Mouse (Mus musculus) cortical plate, adult 2 months (tissue): ENCODE results near the gene Slc31a1. TPM values are rescaled to one million over a fixed set of nuclear protein-coding genes. Genes with fewer than 3 reads are reported as not detected.

Experiments
- H3K27ac ChIP-seq: fragments of 200-500 bp; 2 replicates; pipeline ENCODE4 v1.5.1; 2012; ENCODE audit warnings: low read length, control low read depth, inconsistent platforms; ENCODE audit not compliant: insufficient read depth
- H3K4me1 ChIP-seq: fragments of 200-500 bp; 2 replicates; pipeline ENCODE4 v1.6.1; 2011; ENCODE audit warnings: low read length; ENCODE audit not compliant: control insufficient read depth, insufficient read depth
- H3K4me3 ChIP-seq: fragments of 200-500 bp; 2 replicates; pipeline ENCODE4 v1.5.1; 2011; ENCODE audit warnings: mild to moderate bottlenecking, low read length, control low read depth; ENCODE audit not compliant: insufficient read depth
- CTCF ChIP-seq: fragments of 200-500 bp; IDR thresholded peaks from 2 replicates; pipeline ENCODE4 v1.5.1; 2011; ENCODE audit warnings: mild to moderate bottlenecking, control low read depth, low read length; ENCODE audit not compliant: insufficient read depth; ENCODE audit errors: extremely low read depth
- POLR2A ChIP-seq: fragments of 200-500 bp; IDR thresholded peaks from 2 replicates; pipeline ENCODE4 v1.6.1; 2011; ENCODE audit warnings: mild to moderate bottlenecking, low read length, control low read depth; ENCODE audit not compliant: insufficient read depth; ENCODE audit errors: extremely low read depth
- polyA plus RNA-seq: library from polyadenylated mRNA; depleted of rRNA; stranded (reverse); fragments of >200 nt; gene quantifications from 2 replicates; pipeline ENCODE4 v1.2.3, GENCODE M21; 2012

The Slc31a1 gene
- polyA plus RNA-seq, 1 experiment: 18.1 TPM

DNA sequence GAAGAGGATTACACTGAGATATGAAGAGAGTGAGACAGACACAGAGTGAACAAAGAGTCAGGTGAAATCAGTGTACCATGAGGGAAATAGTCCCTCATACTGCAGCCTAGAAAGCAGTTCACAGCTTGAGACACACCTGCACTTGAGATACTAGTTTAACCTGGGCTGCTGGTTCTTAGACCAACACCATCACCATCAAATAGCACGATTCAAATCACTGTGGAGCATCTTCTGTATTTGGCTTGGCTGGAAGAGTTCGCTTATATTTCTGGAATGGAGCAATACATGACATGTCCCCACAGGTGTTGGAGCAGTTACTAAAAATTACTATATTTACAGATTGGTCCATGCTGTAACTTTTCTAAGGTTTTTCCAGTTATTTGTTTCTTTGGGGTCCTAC is 15.6 kb downstream of the Slc31a1 start:
- no peaks in the 10 kb centered on the region for H3K4me1 ChIP-seq
- TF ChIP-seq CTCF (no peak), POLR2A (no peak)
- no peak overlapping the region for H3K4me3 ChIP-seq
- H3K27ac ChIP-seq: no peak overlapping the region

DNA sequence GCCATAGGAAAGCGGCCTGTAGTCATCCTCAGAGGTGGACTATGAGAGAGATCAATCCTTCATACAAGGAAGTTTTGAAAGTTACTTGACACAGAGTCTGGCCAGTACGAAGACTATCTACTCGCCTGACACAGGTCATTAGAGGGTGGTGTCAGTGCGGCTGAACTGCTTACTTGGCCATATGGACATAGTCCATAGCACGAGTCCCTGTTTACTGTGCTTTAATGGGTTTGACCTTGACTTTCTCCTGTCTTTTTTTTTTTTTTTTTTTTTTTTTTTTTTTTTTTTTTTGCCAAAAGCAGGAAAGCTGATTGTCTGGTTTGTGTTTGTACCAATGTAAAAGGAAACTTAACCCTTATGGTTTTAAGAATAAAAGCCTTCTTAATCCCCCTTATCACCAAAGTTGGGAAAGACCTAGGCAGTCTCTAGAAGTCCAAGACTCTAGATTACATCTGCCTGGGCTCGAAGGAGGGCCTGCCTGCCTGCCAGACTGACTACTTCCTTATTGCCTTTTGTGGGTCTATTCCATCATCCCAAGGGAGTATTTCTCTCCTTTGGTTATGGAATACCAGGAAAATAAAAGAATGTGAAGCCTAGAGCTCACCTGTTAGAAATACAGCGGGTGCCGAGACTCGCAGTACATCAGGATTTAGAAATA is 19.3 kb downstream of the Slc31a1 start:
- no peak overlapping the region for H3K4me3 ChIP-seq
- TF ChIP-seq POLR2A (no peak), CTCF (no peak)
- no peaks in the 10 kb centered on the region for H3K4me1 ChIP-seq
- no peak overlapping the region for H3K27ac ChIP-seq

DNA sequence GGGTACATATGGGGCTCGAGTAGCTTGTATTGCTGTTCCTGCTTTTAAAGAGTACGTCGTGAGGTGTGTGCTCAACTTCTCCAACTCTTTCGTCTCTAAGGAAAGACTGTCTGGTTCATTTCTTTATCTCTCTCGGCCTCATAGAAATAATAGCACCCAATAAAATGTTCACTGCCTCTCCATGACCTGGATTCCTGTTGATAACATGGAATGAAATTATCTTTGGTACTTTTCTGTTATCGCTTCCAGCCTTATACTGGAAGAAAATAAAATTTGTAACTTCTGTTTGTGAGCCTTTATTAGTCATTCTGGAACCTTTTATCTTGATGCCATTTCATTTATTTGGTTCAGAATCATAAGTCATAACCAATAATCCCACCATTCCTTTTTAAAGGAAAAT is 22.7 kb downstream of the Slc31a1 start:
- no peak overlapping the region for H3K4me3 ChIP-seq
- no peaks in the 10 kb centered on the region for H3K4me1 ChIP-seq
- H3K27ac ChIP-seq: no peak overlapping the region
- TF ChIP-seq POLR2A (no peak), CTCF (no peak)

DNA sequence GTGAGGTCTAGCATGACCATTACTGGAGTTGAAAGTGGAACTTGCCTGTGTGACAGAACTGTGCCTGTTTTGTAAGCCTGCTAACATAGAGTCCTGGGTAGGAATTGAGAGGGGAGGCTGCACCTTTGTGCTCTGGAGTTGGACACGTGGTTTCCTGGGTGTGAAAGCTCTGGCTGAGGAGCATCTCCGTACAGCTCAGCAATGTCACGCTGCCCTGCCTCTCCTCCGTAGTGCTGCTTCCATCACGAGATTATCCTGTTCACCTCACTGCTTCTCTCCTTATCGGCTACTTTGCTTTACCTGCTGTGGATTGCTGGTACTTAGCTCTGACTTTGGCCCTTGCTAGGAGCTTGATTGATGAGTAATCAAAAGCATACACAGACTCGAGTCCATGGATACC is 23.2 kb downstream of the Slc31a1 start:
- Histone ChIP-seq H3K4me3 (no peak overlapping the region), H3K27ac (no peak overlapping the region)
- TF ChIP-seq POLR2A (no peak), CTCF (no peak)

DNA sequence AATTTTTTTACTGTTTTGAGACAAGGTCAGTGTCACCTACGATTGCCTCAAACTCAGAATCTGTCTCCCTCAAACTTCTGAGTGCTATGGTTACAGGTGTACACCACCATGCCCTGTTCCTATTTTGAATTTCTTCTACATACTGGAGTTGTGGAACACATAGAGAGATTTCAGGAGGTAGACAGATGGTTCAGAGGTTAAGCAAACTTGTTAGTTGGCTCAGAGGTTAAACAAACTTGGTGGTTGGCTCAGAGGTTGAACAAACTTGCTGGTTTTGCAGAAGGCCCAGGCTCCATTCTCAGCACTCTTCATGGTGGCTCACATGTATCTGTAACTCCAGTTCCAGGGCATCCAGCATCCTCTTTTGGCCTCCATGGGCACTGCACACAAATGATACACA is 23.6 kb downstream of the Slc31a1 start:
- Histone ChIP-seq H3K4me1 (no peaks in the 10 kb centered on the region), H3K4me3 (no peak overlapping the region), H3K27ac (no peak overlapping the region)
- TF ChIP-seq CTCF (no peak), POLR2A (no peak)

More for the DNA sequence above, 23.2 kb downstream of the Slc31a1 start:
- no peaks in the 10 kb centered on the region for H3K4me1 ChIP-seq

DNA sequence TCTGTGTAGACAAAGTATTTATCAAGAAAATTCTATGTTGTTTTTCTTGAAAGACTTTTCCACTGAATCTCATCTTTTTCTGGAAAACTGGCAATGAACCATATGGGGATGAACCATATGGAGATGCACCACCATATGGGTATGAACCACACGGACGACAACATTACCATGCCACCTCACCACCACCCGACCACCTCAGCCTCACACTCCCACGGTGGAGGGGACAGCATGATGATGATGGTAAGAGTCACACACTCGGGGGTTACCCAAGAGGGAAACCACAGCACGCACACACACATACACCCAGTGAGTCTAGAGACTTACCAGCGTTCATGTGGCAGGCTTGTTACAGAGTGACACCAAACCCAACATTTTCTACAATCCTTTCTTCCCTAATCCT is 24.9 kb downstream of the Slc31a1 start:
- Histone ChIP-seq H3K27ac (no peak overlapping the region), H3K4me1 (no peaks in the 10 kb centered on the region), H3K4me3 (no peak overlapping the region)
- no peak for TF ChIP-seq CTCF

DNA sequence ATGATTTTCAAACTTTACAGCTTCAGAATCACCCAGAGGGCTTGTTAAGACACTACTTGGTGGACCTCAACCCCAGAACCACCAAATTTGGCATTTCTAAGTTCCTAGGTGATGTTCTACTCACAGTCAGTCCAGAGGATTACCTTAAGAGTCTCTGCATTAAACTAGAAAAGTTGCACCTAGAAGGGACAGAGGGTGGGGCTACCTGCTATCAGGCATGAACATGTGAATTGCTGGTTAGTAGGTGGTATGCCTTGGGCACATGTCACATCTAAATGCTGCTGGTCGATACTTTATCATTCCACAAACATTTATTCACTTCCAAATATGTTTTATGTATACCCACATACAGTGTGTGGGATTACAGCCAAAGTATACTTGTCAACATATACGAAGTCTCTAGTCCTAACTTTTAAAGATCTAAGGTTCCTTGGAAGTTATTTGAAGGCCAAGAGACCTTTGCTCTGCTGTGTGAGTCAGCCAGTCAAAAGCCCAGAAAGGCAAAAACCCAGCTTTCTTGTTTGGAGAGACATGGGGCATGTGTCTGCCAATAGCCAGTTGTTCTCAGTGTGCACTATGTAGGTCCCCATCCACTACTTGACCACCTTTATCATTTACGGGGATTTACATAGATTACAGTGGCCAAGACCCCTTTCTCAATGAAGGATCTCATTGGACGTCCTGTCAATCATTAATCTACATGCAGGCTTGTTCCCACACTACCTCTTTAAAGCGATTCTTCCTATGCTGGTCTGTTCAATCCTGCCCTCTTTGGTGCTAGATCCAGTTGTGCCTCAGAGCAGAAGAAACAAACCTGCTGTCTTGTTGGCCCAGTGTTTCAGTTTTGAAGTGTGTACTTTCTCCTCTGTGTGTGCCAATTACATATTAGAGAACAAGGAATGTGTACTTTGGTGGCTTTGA is 29.3 kb downstream of the Slc31a1 start:
- Histone ChIP-seq H3K4me3 (no peak overlapping the region), H3K27ac (no peak overlapping the region), H3K4me1 (no peaks in the 10 kb centered on the region)
- TF ChIP-seq POLR2A (no peak), CTCF (no peak)

DNA sequence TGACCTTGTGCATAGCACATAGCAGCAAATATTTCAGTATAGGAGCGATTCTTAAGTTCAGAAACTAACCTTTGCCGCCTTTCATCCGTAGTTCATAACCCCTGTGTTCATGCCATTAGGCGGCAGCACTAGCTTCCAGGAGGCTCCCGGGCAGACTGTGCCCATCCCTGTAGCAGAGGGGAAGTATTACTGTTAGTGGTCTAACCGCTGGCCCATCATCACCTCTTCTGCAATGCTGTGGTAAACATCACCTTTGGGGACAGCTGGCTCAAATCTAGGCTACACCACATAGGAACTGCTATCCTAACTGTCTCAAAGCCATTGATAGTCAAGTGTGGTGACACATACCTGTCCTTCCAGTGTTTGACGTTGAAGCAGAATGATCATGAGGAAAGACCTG is 31.4 kb downstream of the Slc31a1 start:
- no peak for TF ChIP-seq POLR2A
- no peak for TF ChIP-seq CTCF
- no peak overlapping the region for H3K27ac ChIP-seq
- no peak overlapping the region for H3K4me3 ChIP-seq
- H3K4me1 ChIP-seq: no peaks in the 10 kb centered on the region

DNA sequence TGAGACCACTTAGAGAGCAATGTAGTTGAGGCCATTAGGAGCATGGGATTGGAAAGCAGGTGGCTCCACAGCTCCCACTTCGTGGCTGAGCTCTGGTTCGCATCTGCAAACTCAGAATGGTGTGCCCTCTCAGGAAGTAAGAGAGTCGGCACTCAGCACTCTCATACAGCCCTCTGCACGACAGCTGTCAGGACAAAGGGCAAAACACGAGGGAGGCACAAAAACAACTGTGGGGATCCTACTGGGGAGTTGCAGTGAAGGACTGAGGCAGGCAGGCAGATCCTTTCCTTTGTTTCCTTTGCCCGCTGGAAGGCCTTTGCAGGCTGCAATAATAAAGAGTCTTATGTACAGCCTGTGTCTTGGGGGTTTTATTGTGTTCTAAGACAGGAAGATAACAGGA is 32.9 kb downstream of the Slc31a1 start:
- Histone ChIP-seq H3K27ac (no peak overlapping the region), H3K4me3 (no peak overlapping the region), H3K4me1 (peaks cover 2% of the 10 kb centered on the region; the same call in 1 of the 2 replicates)
- TF ChIP-seq CTCF (no peak), POLR2A (no peak)

DNA sequence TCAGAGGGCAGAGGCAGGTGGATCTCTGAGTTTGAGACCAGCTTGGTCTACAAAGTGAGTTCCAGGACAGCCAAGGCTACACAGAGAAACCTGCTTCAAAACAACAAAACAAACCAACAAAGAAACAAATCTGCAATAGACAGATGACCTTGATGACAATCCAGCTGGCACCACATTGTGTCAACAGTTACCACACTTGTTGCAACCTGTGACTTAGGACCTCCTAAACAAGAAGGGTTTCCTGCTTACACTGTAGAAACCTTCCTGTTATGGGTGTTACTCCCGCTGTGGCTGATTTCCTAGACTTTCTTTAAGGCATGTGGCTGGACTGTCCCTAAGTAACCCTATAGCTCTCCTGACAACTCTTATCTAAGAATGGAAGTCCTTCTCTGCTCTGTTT is 35.3 kb downstream of the Slc31a1 start:
- TF ChIP-seq POLR2A (no peak), CTCF (no peak)
- H3K4me1 ChIP-seq: peaks cover 2% of the 10 kb centered on the region; the same call in 1 of the 2 replicates
- no peak overlapping the region for H3K4me3 ChIP-seq
- no peak overlapping the region for H3K27ac ChIP-seq
